Mouse (Mus musculus): ENCODE measurements around the gene Phactr4. TPM values are rescaled to one million over a fixed set of nuclear protein-coding genes. Genes with fewer than 3 reads are reported as not detected.

The Phactr4 gene
- polyA plus RNA-seq, 1 experiment from 2014 or later: 20.2 TPM

DNA sequence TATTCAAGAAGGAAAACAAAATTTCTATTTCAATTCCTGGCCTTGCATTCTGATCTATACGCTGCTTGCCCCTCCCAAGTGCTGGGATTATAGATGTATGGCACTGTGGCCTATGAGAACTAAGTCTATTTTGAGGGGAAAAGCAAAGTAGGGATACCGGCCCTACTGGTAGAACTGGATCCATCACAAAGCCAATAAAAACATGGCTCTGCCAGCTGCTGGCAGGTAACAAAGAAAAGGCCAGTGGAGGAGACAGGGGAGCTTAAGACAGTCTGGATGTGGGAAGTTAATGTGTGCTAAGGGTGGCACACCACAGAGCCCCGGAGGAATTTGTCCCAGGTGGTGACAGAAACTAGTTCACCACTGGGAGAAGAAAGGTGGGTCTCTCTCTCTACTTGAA, 32.9 kb upstream of the Phactr4 start:
- H3K4me3 ChIP-seq (ENCODE audit: control insufficient read depth in 1 of 2, insufficient read depth in 1 of 2, low read depth in 1 of 2, low read length in 2 of 2): no peak overlapping the region
- H3K4me1 ChIP-seq (ENCODE audit: control insufficient read depth in 2 of 2, insufficient read depth in 2 of 2, low read length in 2 of 2): no peaks in the 10 kb centered on the region
- 81% methylated on average over 3 of the region's 3 CpGs for WGBS
- H3K9ac ChIP-seq (ENCODE audit: low read length): no peak overlapping the region
- H3K9me3 ChIP-seq (ENCODE audit: control insufficient read depth, low read length): no peaks in the 10 kb centered on the region
- ATAC-seq (ENCODE audit: insufficient number of reproducible peaks, insufficient read depth, low FRiP score, low read depth): no peak
- H3K27ac ChIP-seq (replicated peaks in 1 of 2; ENCODE audit: control insufficient read depth in 1 of 2, insufficient read depth in 1 of 2, low read depth in 2 of 2, low read length in 2 of 2): no peak overlapping the region
- peaks cover 34% of the 10 kb centered on the region for H3K36me3 ChIP-seq (ENCODE audit: control insufficient read depth, insufficient read depth, low read length)
- no peak overlapping the region for H3K4me2 ChIP-seq (ENCODE audit: low read length)
- no peaks in the 10 kb centered on the region for H3K27me3 ChIP-seq (ENCODE audit: control insufficient read depth, insufficient read depth, low read length)

DNA sequence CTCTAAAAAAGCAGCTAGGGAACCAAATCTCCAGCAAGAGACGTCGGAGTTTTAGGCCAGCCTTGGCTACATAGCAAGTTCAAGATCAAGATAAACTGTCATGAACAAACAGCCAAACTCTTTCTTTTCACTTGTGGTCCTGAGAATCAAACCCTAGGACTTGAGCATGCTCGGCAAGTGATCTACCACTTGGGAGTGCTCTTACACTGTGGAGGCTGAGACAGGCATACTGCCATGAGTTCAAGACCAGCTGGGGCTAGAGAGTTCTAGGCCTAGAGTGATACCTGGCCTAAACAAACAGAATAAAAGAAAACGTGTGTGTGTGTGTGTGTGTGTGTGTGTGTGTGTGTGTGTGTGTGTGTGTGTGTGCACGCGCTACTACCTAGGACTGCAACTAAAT, 31.9 kb upstream of the Phactr4 start:
- Histone ChIP-seq H3K27ac (replicated peaks in 1 of 2; ENCODE audit: control insufficient read depth in 1 of 2, insufficient read depth in 1 of 2, low read depth in 2 of 2, low read length in 2 of 2) (no peak overlapping the region), H3K27me3 (ENCODE audit: control insufficient read depth, insufficient read depth, low read length) (no peaks in the 10 kb centered on the region), H3K4me3 (ENCODE audit: control insufficient read depth in 1 of 2, insufficient read depth in 1 of 2, low read depth in 1 of 2, low read length in 2 of 2) (no peak overlapping the region), H3K9me3 (ENCODE audit: control insufficient read depth, low read length) (no peaks in the 10 kb centered on the region), H3K4me2 (ENCODE audit: low read length) (no peak overlapping the region), H3K36me3 (ENCODE audit: control insufficient read depth, insufficient read depth, low read length) (peaks cover 25% of the 10 kb centered on the region), H3K9ac (ENCODE audit: low read length) (no peak overlapping the region), H3K4me1 (ENCODE audit: control insufficient read depth in 2 of 2, insufficient read depth in 2 of 2, low read length in 2 of 2) (no peaks in the 10 kb centered on the region)
- 62% methylated on average over 4 of the region's 6 CpGs for WGBS
- no peak for ATAC-seq (ENCODE audit: insufficient number of reproducible peaks, insufficient read depth, low FRiP score, low read depth)

DNA sequence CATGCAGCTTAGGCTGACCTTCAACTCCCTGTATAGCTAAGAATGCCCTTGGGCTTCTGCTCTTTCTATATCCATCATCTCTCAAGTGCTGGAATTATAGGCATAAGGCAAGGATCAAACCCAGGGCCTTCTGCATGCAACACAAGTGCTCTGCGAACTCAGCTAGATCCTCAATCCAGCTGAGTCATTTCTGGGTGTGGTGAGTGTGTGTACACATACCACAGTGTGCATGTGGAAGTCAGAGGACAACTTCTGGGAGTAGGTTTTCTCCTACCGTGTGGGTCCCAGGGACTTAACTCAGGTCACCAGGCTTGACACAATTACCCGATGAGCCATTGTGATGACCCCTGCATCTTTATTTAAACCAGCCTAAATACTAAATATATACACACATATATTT, 27.5 kb upstream of the Phactr4 start:
- 76% methylated on average over 3 of the region's 3 CpGs for WGBS
- H3K27me3 ChIP-seq (ENCODE audit: control insufficient read depth, insufficient read depth, low read length): no peaks in the 10 kb centered on the region

DNA sequence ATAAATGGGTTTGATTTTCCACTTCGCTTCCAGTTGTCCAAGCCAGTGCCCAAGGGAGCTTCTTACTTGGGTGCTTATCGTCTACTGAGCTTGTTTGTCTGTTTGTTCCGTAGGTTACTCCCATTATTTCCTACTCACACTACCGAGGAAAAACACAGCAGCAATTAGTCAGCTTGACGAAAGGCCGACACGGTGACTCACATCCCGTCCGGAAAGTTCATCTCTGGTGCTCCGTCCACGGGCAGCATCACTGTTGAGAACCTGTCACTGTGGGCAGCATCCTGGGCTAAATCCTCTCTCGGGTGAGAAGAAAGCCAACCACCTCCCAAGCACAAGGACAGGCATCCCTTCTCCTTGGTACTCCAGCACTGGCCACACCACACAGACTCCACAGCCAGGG, 23.8 kb upstream of the Phactr4 start:
- no peak overlapping the region for H3K4me3 ChIP-seq (ENCODE audit: control insufficient read depth in 1 of 2, insufficient read depth in 1 of 2, low read depth in 1 of 2, low read length in 2 of 2)
- no peak for ATAC-seq (ENCODE audit: insufficient number of reproducible peaks, insufficient read depth, low FRiP score, low read depth)
- H3K36me3 ChIP-seq (ENCODE audit: control insufficient read depth, insufficient read depth, low read length): no peaks in the 10 kb centered on the region
- H3K27ac ChIP-seq (replicated peaks in 1 of 2; ENCODE audit: control insufficient read depth in 1 of 2, insufficient read depth in 1 of 2, low read depth in 2 of 2, low read length in 2 of 2): no peak overlapping the region
- H3K4me2 ChIP-seq (ENCODE audit: low read length): no peak overlapping the region
- no peak overlapping the region for H3K9ac ChIP-seq (ENCODE audit: low read length)
- WGBS: 70% methylated on average over 12 of the region's 12 CpGs
- no peaks in the 10 kb centered on the region for H3K4me1 ChIP-seq (ENCODE audit: control insufficient read depth in 2 of 2, insufficient read depth in 2 of 2, low read length in 2 of 2)
- no peaks in the 10 kb centered on the region for H3K27me3 ChIP-seq (ENCODE audit: control insufficient read depth, insufficient read depth, low read length)
- H3K9me3 ChIP-seq (ENCODE audit: control insufficient read depth, low read length): peaks cover 7% of the 10 kb centered on the region

More for the DNA sequence above, 27.5 kb upstream of the Phactr4 start:
- H3K4me2 ChIP-seq (ENCODE audit: low read length): no peak overlapping the region
- no peak overlapping the region for H3K9ac ChIP-seq (ENCODE audit: low read length)
- no peak overlapping the region for H3K4me3 ChIP-seq (ENCODE audit: control insufficient read depth in 1 of 2, insufficient read depth in 1 of 2, low read depth in 1 of 2, low read length in 2 of 2)
- H3K27ac ChIP-seq (replicated peaks in 1 of 2; ENCODE audit: control insufficient read depth in 1 of 2, insufficient read depth in 1 of 2, low read depth in 2 of 2, low read length in 2 of 2): no peak overlapping the region
- no peaks in the 10 kb centered on the region for H3K4me1 ChIP-seq (ENCODE audit: control insufficient read depth in 2 of 2, insufficient read depth in 2 of 2, low read length in 2 of 2)
- H3K9me3 ChIP-seq (ENCODE audit: control insufficient read depth, low read length): no peaks in the 10 kb centered on the region
- no peak for ATAC-seq (ENCODE audit: insufficient number of reproducible peaks, insufficient read depth, low FRiP score, low read depth)
- H3K36me3 ChIP-seq (ENCODE audit: control insufficient read depth, insufficient read depth, low read length): no peaks in the 10 kb centered on the region

DNA sequence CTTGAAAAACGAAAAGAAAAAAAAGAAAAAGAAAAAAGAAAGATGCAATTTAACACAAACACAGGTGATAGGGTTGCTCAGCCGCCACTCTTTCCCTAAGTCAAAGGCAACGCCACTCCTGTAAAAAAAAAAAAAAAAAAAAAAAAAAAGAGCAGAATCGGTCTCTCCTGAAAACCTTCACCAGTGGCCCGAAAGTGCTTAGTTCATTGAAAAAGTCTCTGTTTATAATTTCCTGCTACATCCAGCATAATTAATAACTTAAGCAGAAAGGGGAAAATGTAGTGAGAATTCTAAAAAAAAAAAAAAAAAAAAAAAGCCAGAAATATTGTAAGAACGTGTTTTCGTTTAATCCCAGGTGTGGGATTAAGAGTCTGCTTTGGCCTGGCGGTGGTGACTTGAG, 22.2 kb upstream of the Phactr4 start:
- H3K36me3 ChIP-seq (ENCODE audit: control insufficient read depth, insufficient read depth, low read length): no peaks in the 10 kb centered on the region
- no peak overlapping the region for H3K27ac ChIP-seq (replicated peaks in 1 of 2; ENCODE audit: control insufficient read depth in 1 of 2, insufficient read depth in 1 of 2, low read depth in 2 of 2, low read length in 2 of 2)
- peaks cover 7% of the 10 kb centered on the region for H3K9me3 ChIP-seq (ENCODE audit: control insufficient read depth, low read length)
- no peak overlapping the region for H3K4me3 ChIP-seq (ENCODE audit: control insufficient read depth in 1 of 2, insufficient read depth in 1 of 2, low read depth in 1 of 2, low read length in 2 of 2)
- no peaks in the 10 kb centered on the region for H3K27me3 ChIP-seq (ENCODE audit: control insufficient read depth, insufficient read depth, low read length)
- WGBS: 78% methylated on average over 8 of the region's 8 CpGs
- ATAC-seq (ENCODE audit: insufficient number of reproducible peaks, insufficient read depth, low FRiP score, low read depth): no peak
- H3K9ac ChIP-seq (ENCODE audit: low read length): no peak overlapping the region
- H3K4me2 ChIP-seq (ENCODE audit: low read length): no peak overlapping the region
- no peaks in the 10 kb centered on the region for H3K4me1 ChIP-seq (ENCODE audit: control insufficient read depth in 2 of 2, insufficient read depth in 2 of 2, low read length in 2 of 2)

DNA sequence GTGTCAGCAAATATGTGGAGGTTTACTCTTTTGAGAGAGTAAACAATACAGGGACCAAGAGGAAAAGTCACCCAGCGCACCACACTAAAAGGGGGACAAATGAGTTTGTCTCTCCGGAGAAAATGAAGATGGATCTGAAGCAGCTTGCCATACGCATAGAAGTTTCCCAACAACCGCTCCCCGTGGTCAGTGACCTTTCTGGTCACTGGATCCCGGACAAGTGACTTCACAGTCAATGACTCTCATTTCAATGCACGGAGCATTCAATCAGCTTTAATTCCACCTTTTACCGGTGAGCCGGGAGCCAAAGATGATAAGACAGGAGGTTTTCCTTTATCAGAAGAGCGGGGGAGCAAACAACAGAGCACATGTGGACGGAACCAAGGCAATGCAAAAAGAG, 15.6 kb upstream of the Phactr4 start:
- Histone ChIP-seq H3K4me3 (ENCODE audit: control insufficient read depth in 1 of 2, insufficient read depth in 1 of 2, low read depth in 1 of 2, low read length in 2 of 2) (no peak overlapping the region), H3K27ac (replicated peaks in 1 of 2; ENCODE audit: control insufficient read depth in 1 of 2, insufficient read depth in 1 of 2, low read depth in 2 of 2, low read length in 2 of 2) (no peak overlapping the region), H3K9me3 (ENCODE audit: control insufficient read depth, low read length) (peaks cover 2% of the 10 kb centered on the region), H3K4me1 (ENCODE audit: control insufficient read depth in 2 of 2, insufficient read depth in 2 of 2, low read length in 2 of 2) (peaks cover 0 to 4% of the 10 kb centered on the region in 2 experiments; a peak in 2 of 4 replicates), H3K36me3 (ENCODE audit: control insufficient read depth, insufficient read depth, low read length) (no peaks in the 10 kb centered on the region), H3K27me3 (ENCODE audit: control insufficient read depth, insufficient read depth, low read length) (no peaks in the 10 kb centered on the region), H3K9ac (ENCODE audit: low read length) (no peak overlapping the region), H3K4me2 (ENCODE audit: low read length) (no peak overlapping the region)
- no peak for ATAC-seq (ENCODE audit: insufficient number of reproducible peaks, insufficient read depth, low FRiP score, low read depth)
- WGBS: 42% methylated on average over 11 of the region's 11 CpGs

DNA sequence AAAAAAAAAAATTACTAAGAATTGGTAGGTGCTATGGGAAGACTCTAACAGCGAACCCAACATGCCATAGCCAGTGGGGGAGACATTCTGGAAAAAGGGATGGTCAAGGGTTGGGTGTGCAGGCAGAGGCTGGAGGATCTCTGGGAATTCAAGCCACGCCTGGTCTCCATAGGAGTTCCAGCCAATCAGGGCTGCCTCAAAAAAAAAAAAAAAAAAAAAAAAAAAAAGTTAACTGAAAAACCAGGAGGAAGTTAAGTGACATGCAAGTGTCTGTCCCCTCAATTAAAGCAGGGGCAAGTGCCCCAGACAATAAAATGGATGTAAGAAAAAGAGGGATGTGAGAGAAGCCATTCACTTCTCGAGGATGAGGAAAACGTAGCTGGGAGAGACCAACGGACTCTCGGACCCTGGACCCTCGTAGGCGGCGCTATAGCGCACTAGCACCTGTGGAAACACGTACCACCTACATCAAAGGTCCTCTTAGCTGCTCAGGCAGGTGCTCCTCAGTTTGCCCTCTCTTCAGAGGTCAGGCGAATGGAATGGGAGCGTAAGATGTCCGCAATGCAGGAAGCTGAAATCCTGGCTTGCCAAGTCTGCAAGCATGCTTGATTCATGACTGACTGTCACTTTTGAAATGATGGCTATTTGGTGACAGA, 10.6 kb upstream of the Phactr4 start:
- Histone ChIP-seq H3K4me1 (ENCODE audit: control insufficient read depth in 2 of 2, insufficient read depth in 2 of 2, low read length in 2 of 2) (peaks cover 9% of the 10 kb centered on the region in 2 experiments), H3K4me3 (ENCODE audit: control insufficient read depth in 1 of 2, insufficient read depth in 1 of 2, low read depth in 1 of 2, low read length in 2 of 2) (peak overlapping the region; percentile 12 to 27; a peak in 2 of 4 replicates), H3K4me2 (ENCODE audit: low read length) (peak overlapping the region; percentile 53), H3K27me3 (ENCODE audit: control insufficient read depth, insufficient read depth, low read length) (no peaks in the 10 kb centered on the region), H3K9me3 (ENCODE audit: control insufficient read depth, low read length) (no peaks in the 10 kb centered on the region), H3K36me3 (ENCODE audit: control insufficient read depth, insufficient read depth, low read length) (no peaks in the 10 kb centered on the region), H3K9ac (ENCODE audit: low read length) (no peak overlapping the region), H3K27ac (replicated peaks in 1 of 2; ENCODE audit: control insufficient read depth in 1 of 2, insufficient read depth in 1 of 2, low read depth in 2 of 2, low read length in 2 of 2) (no peak overlapping the region)
- no peak for ATAC-seq (ENCODE audit: insufficient number of reproducible peaks, insufficient read depth, low FRiP score, low read depth)
- 12% methylated on average over 14 of the region's 14 CpGs for WGBS

DNA sequence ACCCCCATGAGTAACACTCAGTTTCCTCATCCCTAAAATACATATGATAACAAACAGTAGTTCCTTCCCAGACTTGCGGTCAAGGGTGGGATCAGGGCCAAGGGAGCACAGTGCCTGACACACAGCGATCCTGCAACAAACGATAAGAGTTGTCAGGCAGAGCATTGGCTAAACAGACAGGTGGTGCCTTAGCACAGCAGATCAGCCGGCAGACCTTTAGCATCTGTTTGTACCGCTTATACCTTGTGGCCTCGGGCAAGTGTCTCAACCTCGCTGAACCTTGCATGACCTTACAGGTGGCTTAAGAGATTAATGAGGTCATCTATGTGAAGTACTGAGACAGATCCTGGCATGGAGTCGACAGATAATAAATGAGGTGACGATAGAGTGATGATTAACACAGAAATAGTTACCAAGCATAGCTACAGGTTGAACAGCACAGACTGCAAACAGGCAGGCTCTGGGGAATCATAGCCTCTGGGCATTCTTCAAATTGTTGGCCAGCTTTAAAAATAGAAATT, 5.8 kb upstream of the Phactr4 start:
- Histone ChIP-seq H3K9ac (ENCODE audit: low read length) (no peak overlapping the region), H3K36me3 (ENCODE audit: control insufficient read depth, insufficient read depth, low read length) (no peaks in the 10 kb centered on the region), H3K4me3 (ENCODE audit: control insufficient read depth in 1 of 2, insufficient read depth in 1 of 2, low read depth in 1 of 2, low read length in 2 of 2) (no peak overlapping the region), H3K9me3 (ENCODE audit: control insufficient read depth, low read length) (no peaks in the 10 kb centered on the region), H3K27ac (replicated peaks in 1 of 2; ENCODE audit: control insufficient read depth in 1 of 2, insufficient read depth in 1 of 2, low read depth in 2 of 2, low read length in 2 of 2) (peak overlapping the region; percentile 46 to 85), H3K4me2 (ENCODE audit: low read length) (peak overlapping the region; percentile 40; the same call in 1 of the 2 replicates), H3K27me3 (ENCODE audit: control insufficient read depth, insufficient read depth, low read length) (no peaks in the 10 kb centered on the region), H3K4me1 (ENCODE audit: control insufficient read depth in 2 of 2, insufficient read depth in 2 of 2, low read length in 2 of 2) (peaks cover 11 to 19% of the 10 kb centered on the region in 2 experiments)
- ATAC-seq (ENCODE audit: insufficient number of reproducible peaks, insufficient read depth, low FRiP score, low read depth): peak; percentile 80
- 5% methylated on average over 9 of the region's 9 CpGs for WGBS

Measured in heart, embryonic 14.5 days (tissue).